Mouse (Mus musculus) myocyte (in vitro differentiated cells): ENCODE results near the gene Lhfpl3.

ENCODE experiments used
- CEBPB ChIP-seq: IDR thresholded peaks from 2 replicates; pipeline ENCODE4 v1.6.1; 2011; ENCODE audit warnings: mild to moderate bottlenecking, moderate library complexity; ENCODE audit not compliant: poor library complexity, insufficient read depth, severe bottlenecking
- E2F4 ChIP-seq: IDR thresholded peaks from one replicate; pipeline ENCODE4 v1.6.1; 2011; ENCODE audit warnings: mild to moderate bottlenecking, control low read depth, moderate library complexity; ENCODE audit not compliant: insufficient read depth
- MAX ChIP-seq: IDR thresholded peaks from one replicate; pipeline ENCODE4 v1.6.1; 2011; ENCODE audit warnings: low read depth, mild to moderate bottlenecking, control low read depth
- MYOG ChIP-seq, 3 experiments: IDR thresholded peaks; one replicate each; pipeline ENCODE4 v1.6.1; 2011; ENCODE audit warnings: control low read depth in 2 of 3, low read depth in 2 of 3, mild to moderate bottlenecking in 2 of 3; ENCODE audit not compliant: insufficient read length in 2 of 3, control insufficient read depth in 1 of 3, insufficient read depth in 1 of 3
- POLR2A ChIP-seq: IDR thresholded peaks from one replicate; pipeline ENCODE4 v1.6.1; 2011; ENCODE audit warnings: low read depth, mild to moderate bottlenecking, control low read depth, moderate library complexity; ENCODE audit not compliant: insufficient read length
- POLR2AphosphoS2 ChIP-seq: IDR thresholded peaks from one replicate; pipeline ENCODE4 v1.6.1; 2011; ENCODE audit warnings: low read depth, control low read depth; ENCODE audit not compliant: insufficient read length
- TCF12 ChIP-seq: IDR thresholded peaks from one replicate; pipeline ENCODE4 v1.6.1; 2011; ENCODE audit warnings: mild to moderate bottlenecking, control low read depth; ENCODE audit not compliant: poor library complexity, insufficient read depth, severe bottlenecking
- TCF3 ChIP-seq: IDR thresholded peaks from one replicate; pipeline ENCODE4 v1.6.1; 2011; ENCODE audit warnings: low read depth, control low read depth; ENCODE audit not compliant: insufficient read length
- USF1 ChIP-seq: IDR thresholded peaks from one replicate; pipeline ENCODE4 v1.6.1; 2011; ENCODE audit warnings: low read depth, mild to moderate bottlenecking, control low read depth, moderate library complexity

DNA sequence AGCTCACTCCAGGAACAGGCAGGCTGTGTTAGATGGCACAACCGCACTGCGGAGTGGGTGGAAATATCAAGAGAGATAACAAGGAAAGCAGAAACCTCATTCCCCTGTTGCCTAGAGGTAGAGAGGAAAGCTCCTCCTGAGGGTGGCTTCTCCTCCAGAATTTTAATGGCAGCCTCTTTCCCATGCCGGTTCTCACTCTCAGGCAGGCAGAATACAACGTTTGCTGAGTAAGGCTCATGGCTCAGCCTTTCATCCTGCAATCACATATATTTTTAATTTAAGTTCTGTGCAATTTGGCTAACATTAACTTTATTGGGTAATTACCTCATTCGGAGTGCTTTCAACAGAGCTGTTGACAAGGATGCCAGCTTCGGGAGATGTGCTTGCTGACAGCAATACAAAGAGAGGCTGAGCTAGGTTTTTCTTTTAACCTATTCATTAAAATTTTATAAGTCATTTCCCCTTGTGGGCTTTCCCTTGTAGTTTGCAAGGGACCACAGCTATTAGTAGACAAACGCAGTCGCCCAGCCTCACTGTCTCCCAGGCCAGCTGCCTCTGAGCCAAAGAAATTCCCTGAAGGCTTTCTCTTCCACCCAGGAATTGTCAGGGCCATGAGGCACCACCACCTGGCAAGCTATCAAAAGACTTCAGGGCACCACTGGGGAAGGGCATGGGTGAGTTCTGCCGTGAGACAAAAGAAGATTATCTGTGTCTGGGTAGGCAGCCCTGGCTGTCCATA lies 394.5 kb downstream of the Lhfpl3 start:
- TF ChIP-seq POLR2AphosphoS2, result no peak
- TF ChIP-seq POLR2A, result no peak
- no peak for TF ChIP-seq USF1
- no peak for TF ChIP-seq CEBPB
- no peak for TF ChIP-seq TCF3
- TF ChIP-seq MAX, result no peak
- TF ChIP-seq E2F4, result no peak
- no peak for TF ChIP-seq MYOG (IDR thresholded peaks at IDR 0.05; ENCODE audit: control insufficient read depth in 1 of 3, insufficient read depth in 1 of 3, insufficient read length in 2 of 3, low read depth in 2 of 3)
- TF ChIP-seq TCF12, result no peak
